Mouse (Mus musculus): ENCODE results near the gene Fam102b.

Gene Fam102b

GRCm38 (mm10) chr3:108961226-108961625 lies 66.2 kb downstream of the Fam102b start:
- DNase-seq (ENCODE audit: low spot score), result no peak

- DNase-seq (ENCODE audit: low spot score), result no peak
Observed at GRCm38 (mm10) chr3:108959680-108960295, 67.6 kb downstream of the Fam102b start.

- DNase-seq (ENCODE audit: low spot score), result no peak
Observed at GRCm38 (mm10) chr3:108957976-108958375, 69.4 kb downstream of the Fam102b start.

DNA sequence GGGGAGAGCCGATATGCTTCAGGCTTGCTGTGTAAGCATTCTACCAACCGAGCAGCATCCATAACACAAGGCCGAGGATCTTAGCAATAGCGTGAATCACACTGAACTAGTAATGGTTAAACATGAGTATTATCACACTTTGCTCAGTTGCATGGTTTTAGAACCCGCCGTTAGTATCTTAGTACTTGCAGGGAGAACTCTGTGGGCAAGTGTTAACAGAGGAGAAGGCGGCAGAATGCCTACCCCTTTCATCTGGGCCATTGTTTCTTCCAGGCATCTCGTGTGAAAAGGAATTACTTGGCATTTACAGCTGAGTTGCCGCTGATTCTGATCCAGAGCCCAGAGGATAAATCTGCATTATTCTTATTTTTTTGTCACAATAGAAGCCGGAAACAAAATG lies 86.4 kb downstream of the Fam102b start:
- no peak for DNase-seq (ENCODE audit: low spot score)

- DNase-seq (ENCODE audit: low spot score), result no peak
Observed at GRCm38 (mm10) chr3:108940001-108940633, 87.3 kb downstream of the Fam102b start, which contains the start of gene Gm9857. TSS of gene Gm9857 (minus strand) at chr3:108940445.

DNA sequence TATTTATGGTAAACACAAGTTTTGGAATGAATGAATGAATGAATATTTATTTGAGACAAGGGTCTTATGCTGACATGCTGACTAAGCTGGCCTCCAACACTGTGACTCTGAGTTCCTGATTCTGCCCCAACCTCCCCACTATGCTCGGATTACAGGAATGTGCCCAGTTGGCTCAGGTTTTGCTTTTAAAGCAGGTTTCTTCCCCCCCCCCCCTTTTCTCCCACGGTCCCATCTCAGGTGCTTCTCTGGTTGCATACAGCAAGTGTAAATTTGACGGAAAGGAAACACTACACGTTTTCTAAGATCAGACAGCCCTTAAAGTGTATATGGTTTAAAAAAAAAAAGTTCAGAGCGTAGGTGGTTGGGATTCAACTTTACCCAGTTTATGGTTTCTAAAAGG lies 87.8 kb downstream of the Fam102b start, which contains the start of gene Henmt1:
Gene Henmt1, plus strand, starts transcription at position 301 of the 400 bp plus-strand sequence.
- no peak for DNase-seq (ENCODE audit: low spot score)

GRCm38 (mm10) chr3:108938691-108939090 lies 88.7 kb downstream of the Fam102b start:
- no peak for DNase-seq (ENCODE audit: low spot score)

- DNase-seq (ENCODE audit: low spot score), result no peak
Observed at GRCm38 (mm10) chr3:108933557-108933956, 93.8 kb downstream of the Fam102b start.

- no peak for DNase-seq (ENCODE audit: low spot score)
Observed at GRCm38 (mm10) chr3:108926308-108926707, 101.1 kb downstream of the Fam102b start.

GRCm38 (mm10) chr3:108925677-108926076 lies 101.7 kb downstream of the Fam102b start:
- DNase-seq (ENCODE audit: low spot score), result no peak

- no peak for DNase-seq (ENCODE audit: low spot score)
Observed at GRCm38 (mm10) chr3:108921822-108922221, 105.6 kb downstream of the Fam102b start.

All from ovary, postnatal 36 days (tissue).